Mouse (Mus musculus) forebrain, embryonic 10.5 days (tissue): ENCODE results near the gene 2610301B20Rik. TPM values are rescaled to one million over a fixed set of nuclear protein-coding genes. Genes with fewer than 3 reads are reported as not detected.
A peak's percentile ranks its signal among the peaks of the same experiment; 100 is the strongest.

Experiments used
- DNase-seq: peaks from one replicate; pipeline ENCODE4 v3.0.0-alpha.2; 2017; ENCODE audit warnings: low spot score; ENCODE audit errors: extremely low spot score
- H3K27ac ChIP-seq: fragments of 300-500 bp; sonication (generic); 2 replicates; pipeline ENCODE4 v1.5.1; 2016; ENCODE audit warnings: mild to moderate bottlenecking
- H3K27me3 ChIP-seq: fragments of 300-500 bp; sonication (generic); 2 replicates; pipeline ENCODE4 v1.6.1; 2016; ENCODE audit warnings: mild to moderate bottlenecking; ENCODE audit not compliant: poor library complexity, severe bottlenecking
- H3K36me3 ChIP-seq: fragments of 300-500 bp; sonication (generic); replicated peaks from 2 replicates; pipeline ENCODE4 v1.6.1; 2016; ENCODE audit warnings: mild to moderate bottlenecking, moderate library complexity
- H3K4me1 ChIP-seq: fragments of 300-500 bp; sonication (generic); 2 replicates; pipeline ENCODE4 v1.6.1; 2016
- H3K4me3 ChIP-seq: fragments of 300-500 bp; sonication (generic); 2 replicates; pipeline ENCODE4 v1.5.1; 2016; ENCODE audit warnings: mild to moderate bottlenecking, moderate library complexity
- H3K9me3 ChIP-seq: fragments of 300-500 bp; sonication (generic); 2 replicates; pipeline ENCODE4 v1.6.1; 2016; ENCODE audit warnings: mild to moderate bottlenecking, moderate library complexity
- WGBS: fragments of 180-500 bp; shearing (Covaris S2); methylation state at CpG from one replicate; pipeline ENCODE4 v1.1.7; 2016; 5-methylcytosine and 5-hydroxymethylcytosine counted together
- polyA plus RNA-seq: library from polyadenylated mRNA; unstranded; fragments of >200 nt; fragmentation: Nextera tagmentation; extraction: Ambion mirVana; gene quantifications from 2 replicates; pipeline ENCODE4 v1.2.1, GENCODE M21; 2016

The 2610301B20Rik gene
- polyA plus RNA-seq, 1 experiment from 2014 or later, result 41.8 TPM

- peaks cover 8% of the 10 kb centered on the region for H3K4me1 ChIP-seq
- WGBS, result 88% methylated on average over 2 of the region's 2 CpGs
- no peak for DNase-seq
- H3K9me3 ChIP-seq, result no peaks in the 10 kb centered on the region
- H3K27ac ChIP-seq, result no peak overlapping the region
- H3K27me3 ChIP-seq, result peaks cover 11% of the 10 kb centered on the region; the same call in 1 of the 2 replicates
- H3K4me3 ChIP-seq, result no peak overlapping the region
- no peaks in the 10 kb centered on the region for H3K36me3 ChIP-seq
Measured at GRCm38 (mm10) chr4:10914766-10915165, 40.5 kb downstream of the 2610301B20Rik start.

- H3K4me3 ChIP-seq, result no peak overlapping the region
- H3K27me3 ChIP-seq, result peaks cover 11% of the 10 kb centered on the region; the same call in 1 of the 2 replicates
- peaks cover 8% of the 10 kb centered on the region for H3K4me1 ChIP-seq
- no peaks in the 10 kb centered on the region for H3K9me3 ChIP-seq
- WGBS, result 88% methylated on average over 3 of the region's 3 CpGs
- DNase-seq, result peak; percentile 5
- no peaks in the 10 kb centered on the region for H3K36me3 ChIP-seq
- H3K27ac ChIP-seq, result no peak overlapping the region
Measured at GRCm38 (mm10) chr4:10915271-10915670, 41.0 kb downstream of the 2610301B20Rik start.

- H3K27me3 ChIP-seq, result peaks cover 9% of the 10 kb centered on the region; the same call in 1 of the 2 replicates
- peaks cover 4% of the 10 kb centered on the region; the same call in 1 of the 2 replicates for H3K4me1 ChIP-seq
- no peak overlapping the region for H3K27ac ChIP-seq
- DNase-seq, result no peak
- no peak overlapping the region for H3K4me3 ChIP-seq
- H3K9me3 ChIP-seq, result no peaks in the 10 kb centered on the region
- 93% methylated on average over 8 of the region's 8 CpGs for WGBS
- no peaks in the 10 kb centered on the region for H3K36me3 ChIP-seq
Measured at GRCm38 (mm10) chr4:10918402-10918801, 44.1 kb downstream of the 2610301B20Rik start.

GRCm38 (mm10) chr4:10919097-10919496 is 44.8 kb downstream of the 2610301B20Rik start:
- Histone ChIP-seq H3K4me1 (peaks cover 4% of the 10 kb centered on the region; the same call in 1 of the 2 replicates), H3K27ac (no peak overlapping the region), H3K9me3 (no peaks in the 10 kb centered on the region), H3K36me3 (no peaks in the 10 kb centered on the region), H3K27me3 (peaks cover 3% of the 10 kb centered on the region; the same call in 1 of the 2 replicates), H3K4me3 (no peak overlapping the region)
- no peak for DNase-seq
- 72% methylated on average over 5 of the region's 5 CpGs for WGBS

GRCm38 (mm10) chr4:10919530-10919929 is 45.2 kb downstream of the 2610301B20Rik start:
- WGBS, result 90% methylated on average over 3 of the region's 3 CpGs
- H3K9me3 ChIP-seq, result no peaks in the 10 kb centered on the region
- H3K4me1 ChIP-seq, result peaks cover 4% of the 10 kb centered on the region; the same call in 1 of the 2 replicates
- DNase-seq, result no peak
- no peaks in the 10 kb centered on the region for H3K36me3 ChIP-seq
- no peak overlapping the region for H3K27ac ChIP-seq
- no peaks in the 10 kb centered on the region for H3K27me3 ChIP-seq
- no peak overlapping the region for H3K4me3 ChIP-seq

GRCm38 (mm10) chr4:10919987-10920386 is 45.7 kb downstream of the 2610301B20Rik start:
- no peak for DNase-seq
- H3K4me3 ChIP-seq, result no peak overlapping the region
- H3K27me3 ChIP-seq, result no peaks in the 10 kb centered on the region
- peaks cover 4% of the 10 kb centered on the region; the same call in 1 of the 2 replicates for H3K4me1 ChIP-seq
- no peaks in the 10 kb centered on the region for H3K36me3 ChIP-seq
- no peaks in the 10 kb centered on the region for H3K9me3 ChIP-seq
- WGBS, result 92% methylated on average over 6 of the region's 6 CpGs
- no peak overlapping the region for H3K27ac ChIP-seq

GRCm38 (mm10) chr4:10920622-10921021 is 46.3 kb downstream of the 2610301B20Rik start:
- no peak overlapping the region for H3K27ac ChIP-seq
- H3K27me3 ChIP-seq, result no peaks in the 10 kb centered on the region
- no peaks in the 10 kb centered on the region for H3K36me3 ChIP-seq
- 88% methylated on average over 6 of the region's 6 CpGs for WGBS
- no peak overlapping the region for H3K4me3 ChIP-seq
- DNase-seq, result no peak
- no peaks in the 10 kb centered on the region for H3K9me3 ChIP-seq
- peaks cover 4% of the 10 kb centered on the region; the same call in 1 of the 2 replicates for H3K4me1 ChIP-seq

- Histone ChIP-seq H3K4me3 (no peak overlapping the region), H3K27me3 (no peaks in the 10 kb centered on the region), H3K4me1 (peaks cover 4% of the 10 kb centered on the region; the same call in 1 of the 2 replicates), H3K9me3 (no peaks in the 10 kb centered on the region), H3K36me3 (no peaks in the 10 kb centered on the region), H3K27ac (no peak overlapping the region)
- WGBS, result 89% methylated on average over 6 of the region's 6 CpGs
- DNase-seq, result peak; percentile 7
Measured at GRCm38 (mm10) chr4:10923180-10923579, 48.9 kb downstream of the 2610301B20Rik start.

- H3K27me3 ChIP-seq, result no peaks in the 10 kb centered on the region
- H3K9me3 ChIP-seq, result no peaks in the 10 kb centered on the region
- H3K4me3 ChIP-seq, result no peak overlapping the region
- no peak overlapping the region for H3K27ac ChIP-seq
- WGBS, result 75% methylated on average over 2 of the region's 2 CpGs
- peak; percentile 4 for DNase-seq
- peaks cover 2% of the 10 kb centered on the region; the same call in 1 of the 2 replicates for H3K4me1 ChIP-seq
- H3K36me3 ChIP-seq, result no peaks in the 10 kb centered on the region
Measured at GRCm38 (mm10) chr4:10924140-10924539, 49.8 kb downstream of the 2610301B20Rik start.

- peak; percentile 4 for DNase-seq
- Histone ChIP-seq H3K27ac (no peak overlapping the region), H3K9me3 (no peaks in the 10 kb centered on the region), H3K27me3 (no peaks in the 10 kb centered on the region), H3K4me3 (no peak overlapping the region), H3K4me1 (no peaks in the 10 kb centered on the region), H3K36me3 (no peaks in the 10 kb centered on the region)
- 83% methylated on average over 5 of the region's 5 CpGs for WGBS
Measured at GRCm38 (mm10) chr4:10924541-10924940, 50.2 kb downstream of the 2610301B20Rik start.

- Histone ChIP-seq H3K27ac (no peak overlapping the region), H3K27me3 (no peaks in the 10 kb centered on the region), H3K36me3 (no peaks in the 10 kb centered on the region), H3K4me1 (no peaks in the 10 kb centered on the region), H3K9me3 (no peaks in the 10 kb centered on the region), H3K4me3 (no peak overlapping the region)
- peak; percentile 10 for DNase-seq
- 88% methylated on average over 4 of the region's 4 CpGs for WGBS
Measured at GRCm38 (mm10) chr4:10926416-10926815, 52.1 kb downstream of the 2610301B20Rik start.

- 94% methylated on average over 6 of the region's 6 CpGs for WGBS
- peak; percentile 2 for DNase-seq
- no peaks in the 10 kb centered on the region for H3K9me3 ChIP-seq
Measured at GRCm38 (mm10) chr4:10928158-10928557, 53.9 kb downstream of the 2610301B20Rik start.

GRCm38 (mm10) chr4:10929726-10930125 is 55.4 kb downstream of the 2610301B20Rik start:
- no peak for DNase-seq

More at GRCm38 (mm10) chr4:10928158-10928557, 53.9 kb downstream of the 2610301B20Rik start:
- no peaks in the 10 kb centered on the region for H3K27me3 ChIP-seq
- peaks cover 9% of the 10 kb centered on the region for H3K4me1 ChIP-seq
- no peak overlapping the region for H3K27ac ChIP-seq
- no peak overlapping the region for H3K4me3 ChIP-seq
- H3K36me3 ChIP-seq, result no peaks in the 10 kb centered on the region

More at GRCm38 (mm10) chr4:10929726-10930125, 55.4 kb downstream of the 2610301B20Rik start:
- no peaks in the 10 kb centered on the region for H3K9me3 ChIP-seq
- WGBS, result 86% methylated on average over 3 of the region's 3 CpGs
- H3K4me3 ChIP-seq, result no peak overlapping the region
- H3K27ac ChIP-seq, result no peak overlapping the region
- peaks cover 9% of the 10 kb centered on the region for H3K4me1 ChIP-seq
- H3K27me3 ChIP-seq, result no peaks in the 10 kb centered on the region
- no peaks in the 10 kb centered on the region for H3K36me3 ChIP-seq
